Mouse (Mus musculus) gonadal fat pad, adult 2 months (tissue): ENCODE data around the gene Ssbp4. TPM values are rescaled to one million over a fixed set of nuclear protein-coding genes. Genes with fewer than 3 reads are reported as not detected.

Experiments used
- DNase-seq: peaks from one replicate; pipeline ENCODE4 v3.0.0-alpha.2; 2012; ENCODE audit warnings: low read depth
- polyA plus RNA-seq: library from polyadenylated mRNA; depleted of rRNA; stranded (reverse); fragments of >200 nt; gene quantifications from 2 replicates; pipeline ENCODE4 v1.2.3, GENCODE M21; 2012; rRNA removed

Ssbp4 gene
- 188 and 229 TPM in 2 replicates for polyA plus RNA-seq

- DNase-seq, result no peak
Measured at GRCm38 (mm10) chr8:70608749-70609367, at the start of gene Ssbp4. TSS of gene Ssbp4 (minus strand) at chr8:70608872.

- no peak for DNase-seq
Measured at GRCm38 (mm10) chr8:70657739-70658138, 49.1 kb upstream of the Ssbp4 start.

DNA sequence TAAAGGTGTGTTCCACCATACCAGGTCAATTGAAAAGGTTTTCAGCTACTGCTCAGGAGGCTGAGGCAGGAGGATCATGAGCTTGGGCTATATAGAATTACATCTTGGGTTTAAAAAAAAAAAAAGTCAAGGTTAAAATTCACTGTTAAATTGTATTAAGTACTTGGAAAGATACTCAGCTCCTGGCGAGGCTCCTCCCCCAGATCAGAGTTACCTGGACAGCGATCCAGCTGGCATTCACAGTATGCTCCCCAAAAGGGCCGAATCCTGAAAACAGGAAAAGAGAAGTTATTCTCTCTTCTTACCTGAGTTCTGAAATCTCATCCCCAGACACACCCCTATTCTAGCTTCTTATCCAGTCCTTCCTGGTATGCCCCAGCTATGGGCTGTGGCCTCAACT is 48.5 kb upstream of the Ssbp4 start:
- DNase-seq, result no peak

DNA sequence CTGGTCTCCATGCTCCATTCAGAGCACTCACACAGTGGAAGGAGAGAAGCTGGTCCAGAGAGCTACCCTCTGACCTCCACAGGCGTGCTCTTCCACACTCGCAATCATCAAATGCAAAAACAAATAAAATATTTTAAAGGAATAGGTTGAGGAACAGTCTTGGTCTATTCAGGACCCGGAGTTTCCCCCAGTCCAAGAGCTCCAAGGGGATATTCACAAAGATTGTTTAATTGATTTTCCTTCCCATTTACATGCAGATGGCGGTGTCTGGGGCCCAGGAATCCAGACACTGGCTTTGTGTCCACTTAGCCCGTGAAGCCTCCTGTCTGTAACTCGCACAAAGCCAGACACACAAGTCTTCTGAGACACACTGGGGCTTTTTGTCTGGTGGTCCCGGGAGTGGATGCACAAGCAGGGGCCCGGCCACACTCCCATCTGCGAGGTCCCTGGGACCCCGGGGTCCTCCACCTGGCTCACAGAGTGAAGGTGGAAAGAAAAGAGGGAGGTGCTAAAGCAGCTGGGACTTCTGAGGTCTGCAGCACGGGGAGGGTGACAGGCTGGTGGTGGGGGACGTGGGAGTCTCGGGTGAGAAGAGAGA is 47.6 kb upstream of the Ssbp4 start:
- DNase-seq, result no peak

- no peak for DNase-seq
Measured at GRCm38 (mm10) chr8:70655469-70655868, 46.8 kb upstream of the Ssbp4 start.

- no peak for DNase-seq
Measured at GRCm38 (mm10) chr8:70654121-70654520, 45.4 kb upstream of the Ssbp4 start.

DNA sequence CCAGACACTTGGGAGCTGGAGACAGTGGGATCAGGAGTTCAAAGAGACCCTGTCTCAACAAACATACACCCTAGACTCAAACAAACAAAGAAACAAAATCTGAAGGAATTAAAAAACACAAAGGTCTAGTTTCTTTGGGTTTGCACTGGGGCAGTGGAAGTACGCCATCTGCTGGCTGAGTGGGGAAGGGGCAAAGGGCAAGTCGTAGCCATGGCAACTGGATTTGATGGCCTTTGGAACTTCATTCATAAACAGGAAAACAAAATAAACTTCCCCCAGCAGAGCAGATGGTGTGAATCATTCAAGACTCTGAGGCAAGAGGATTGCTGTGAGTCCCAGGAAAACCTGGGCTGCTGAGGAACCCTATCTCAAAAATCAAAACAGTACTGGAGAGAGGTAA is 44.6 kb upstream of the Ssbp4 start:
- DNase-seq, result no peak

DNA sequence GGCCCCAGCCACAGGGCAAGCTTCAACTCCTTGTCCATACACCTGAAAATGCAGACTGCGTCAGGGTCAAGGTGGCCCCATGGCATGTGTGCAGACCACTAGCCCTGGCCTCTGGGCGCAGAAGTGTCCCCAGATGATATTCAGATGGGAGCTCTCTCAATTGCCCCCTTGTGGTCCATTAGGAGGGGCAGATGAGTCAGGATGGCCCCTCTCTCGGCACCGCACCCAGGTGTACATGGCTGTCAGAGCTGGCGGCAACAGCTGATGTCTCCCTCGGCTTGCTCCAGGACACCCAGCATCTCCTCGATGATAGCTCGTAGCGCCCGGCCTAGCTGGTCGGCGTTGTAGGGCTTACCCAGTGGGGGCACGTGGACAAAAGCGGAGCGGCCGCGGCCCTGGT is 41.7 kb upstream of the Ssbp4 start:
- DNase-seq, result no peak

- no peak for DNase-seq
Measured at GRCm38 (mm10) chr8:70649324-70649723, 40.7 kb upstream of the Ssbp4 start.

- no peak for DNase-seq
Measured at GRCm38 (mm10) chr8:70648921-70649320, 40.2 kb upstream of the Ssbp4 start.

- no peak for DNase-seq
Measured at GRCm38 (mm10) chr8:70648164-70648442, 39.4 kb upstream of the Ssbp4 start.

DNA sequence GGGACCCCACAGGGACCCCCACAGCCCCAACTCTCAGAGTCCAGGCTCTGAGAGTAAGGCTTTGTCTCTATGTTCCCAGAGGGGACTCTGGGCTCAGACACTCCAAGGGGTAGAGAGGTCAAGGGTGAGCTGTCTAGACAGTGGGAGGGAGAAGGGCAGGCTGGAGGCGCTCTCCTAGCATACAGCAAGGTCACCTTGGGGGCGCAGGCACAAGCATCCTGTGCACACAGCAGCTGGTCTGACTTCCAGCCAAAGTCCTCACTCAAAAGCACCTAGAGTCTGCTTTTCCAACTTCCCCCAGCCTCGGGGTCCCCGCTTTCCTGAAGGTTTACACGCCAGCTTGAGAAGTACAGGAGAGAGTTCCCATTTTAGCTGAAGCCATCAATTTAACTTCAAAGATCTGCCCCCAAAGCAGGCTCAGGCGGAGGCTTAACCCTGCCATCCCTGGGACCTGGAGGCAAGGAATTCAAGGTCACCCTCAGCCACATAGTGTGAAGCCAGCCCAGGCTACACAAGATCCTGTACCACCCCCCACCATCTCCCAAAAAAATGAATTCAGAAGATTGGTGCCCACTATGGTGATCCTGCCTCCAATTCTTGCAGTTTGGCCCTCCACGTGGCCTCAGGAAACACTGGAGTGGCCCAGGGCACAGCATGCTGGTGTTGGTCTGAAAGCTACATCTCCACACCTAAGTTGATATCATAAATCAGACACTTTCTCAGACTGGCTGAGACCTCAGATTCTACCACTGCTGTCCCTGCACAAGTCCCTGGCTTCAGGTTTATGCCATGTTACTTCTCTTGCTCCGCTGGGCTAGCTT is 38.9 kb upstream of the Ssbp4 start:
- no peak for DNase-seq

- DNase-seq, result no peak
Measured at GRCm38 (mm10) chr8:70646775-70647174, 38.1 kb upstream of the Ssbp4 start.

- no peak for DNase-seq
Measured at GRCm38 (mm10) chr8:70646369-70646768, 37.7 kb upstream of the Ssbp4 start.

- no peak for DNase-seq
Measured at GRCm38 (mm10) chr8:70645501-70646224, 37.0 kb upstream of the Ssbp4 start.

- DNase-seq, result no peak
Measured at GRCm38 (mm10) chr8:70644065-70644464, 35.4 kb upstream of the Ssbp4 start.

DNA sequence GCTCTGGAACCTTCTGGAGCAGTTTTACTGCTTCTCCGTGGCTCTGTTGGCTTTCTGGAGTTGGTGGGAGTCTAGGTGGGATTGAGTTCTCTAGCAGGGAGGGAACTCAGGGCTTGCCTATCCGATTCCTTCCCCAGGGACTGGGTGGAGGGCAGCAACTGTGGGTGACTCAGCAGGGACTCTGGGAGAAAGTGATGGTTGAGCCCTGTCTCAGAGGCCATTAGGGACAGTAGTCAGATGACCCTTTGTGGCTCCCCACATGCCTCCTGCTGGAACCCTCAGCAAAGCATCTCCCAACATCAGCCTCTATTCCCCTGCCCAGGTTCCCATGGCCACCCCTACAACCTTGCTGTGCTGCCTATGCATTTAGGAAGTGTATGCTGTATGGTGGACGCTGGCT is 34.3 kb upstream of the Ssbp4 start:
- DNase-seq, result no peak

GRCm38 (mm10) chr8:70638752-70639151 is 30.1 kb upstream of the Ssbp4 start:
- DNase-seq, result no peak

DNA sequence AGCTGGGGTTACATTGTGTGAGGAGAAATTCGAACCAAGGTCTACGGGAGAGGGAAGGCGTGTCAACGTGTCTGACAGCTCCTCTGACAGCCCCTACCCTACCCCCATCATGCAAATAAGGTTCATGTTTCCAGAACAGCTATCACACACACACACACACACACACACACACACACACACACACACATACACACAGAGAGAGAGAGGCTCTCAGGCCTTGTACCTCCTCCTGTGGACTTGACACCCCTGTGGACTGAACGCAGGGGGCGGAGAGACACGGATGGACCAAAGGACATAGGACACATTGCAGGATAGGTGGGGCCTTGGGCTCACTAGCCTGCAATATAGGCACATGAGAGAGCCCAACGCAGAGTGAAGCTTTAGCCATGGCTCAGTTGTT is 28.2 kb upstream of the Ssbp4 start:
- no peak for DNase-seq

DNA sequence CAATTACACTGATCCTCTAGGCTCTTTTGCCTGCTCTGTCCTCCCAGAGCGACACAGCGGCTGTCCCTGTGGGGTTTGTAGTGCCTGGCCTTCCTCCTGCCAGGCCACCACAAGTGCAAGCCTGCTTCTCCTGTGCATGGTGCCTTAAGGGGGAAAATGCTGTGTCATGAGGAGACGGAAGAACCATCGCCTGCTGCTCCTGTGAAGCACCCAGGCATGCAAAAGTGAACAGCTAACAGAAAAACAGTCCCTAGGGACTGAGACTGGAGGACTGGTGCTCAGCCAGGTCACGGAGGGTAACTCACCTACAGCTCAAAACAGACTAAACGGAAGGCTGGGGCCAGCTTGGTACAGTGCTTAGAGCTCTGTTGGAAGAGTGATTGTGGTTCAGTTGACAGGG is 26.9 kb upstream of the Ssbp4 start:
- DNase-seq, result no peak

GRCm38 (mm10) chr8:70634066-70634465 is 25.4 kb upstream of the Ssbp4 start:
- DNase-seq, result no peak

GRCm38 (mm10) chr8:70632346-70632892 is 23.7 kb upstream of the Ssbp4 start, which contains the start of gene Gdf15:
TSS of gene Gdf15 (minus strand) at chr8:70632456.
- no peak for DNase-seq
